Mouse (Mus musculus) CD8-positive naive resting alpha-beta T cell, adult 2 months (primary cell): Measurements from ENCODE around the gene Rnf182.

Experiments used
- DNase-seq, 2 experiments: peaks; one replicate each; pipeline ENCODE4 v3.0.0; 2022; ENCODE audit warnings: low read depth in 2 of 2, low spot score in 2 of 2

The Rnf182 gene

DNA sequence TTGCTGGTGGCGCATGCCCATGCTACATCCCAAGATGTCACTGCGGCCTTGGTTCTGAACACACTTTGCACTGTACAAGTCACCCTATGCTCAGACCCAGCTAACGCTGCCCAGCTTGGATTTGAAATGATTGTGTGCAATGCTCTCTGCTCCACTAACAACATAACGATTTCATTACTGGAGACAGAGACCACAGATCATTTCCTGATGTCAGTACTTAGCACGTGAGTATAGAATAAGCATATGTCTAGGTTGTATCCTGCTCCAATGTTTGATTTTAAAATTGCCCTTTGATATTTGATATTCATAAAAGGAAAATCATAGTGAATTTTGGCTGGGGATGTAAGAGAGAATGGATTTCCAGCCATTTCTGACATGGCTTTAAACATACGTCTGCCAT, 3.5 kb upstream of the Rnf182 start:
- no peak for DNase-seq

DNA sequence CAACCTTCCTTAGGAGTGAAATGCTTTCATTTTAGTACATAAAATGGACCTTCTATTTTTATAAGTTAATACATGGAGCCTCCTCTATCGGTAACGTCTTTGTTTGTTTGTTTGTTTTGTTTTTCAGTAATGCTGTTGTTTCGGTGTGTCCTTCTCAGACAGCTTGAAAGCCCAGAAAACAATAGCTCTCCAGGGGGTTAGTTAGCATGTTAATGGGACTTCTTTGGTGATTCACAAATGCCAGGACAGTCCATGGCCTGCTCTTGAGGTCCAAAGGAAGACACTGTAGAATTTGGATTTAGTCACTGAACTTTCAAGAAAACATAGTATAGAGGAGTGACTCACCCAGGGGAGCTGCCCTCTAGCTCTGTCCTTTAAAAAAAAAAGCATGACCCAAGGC, 843 bp upstream of the Rnf182 start:
- DNase-seq = no peak

DNA sequence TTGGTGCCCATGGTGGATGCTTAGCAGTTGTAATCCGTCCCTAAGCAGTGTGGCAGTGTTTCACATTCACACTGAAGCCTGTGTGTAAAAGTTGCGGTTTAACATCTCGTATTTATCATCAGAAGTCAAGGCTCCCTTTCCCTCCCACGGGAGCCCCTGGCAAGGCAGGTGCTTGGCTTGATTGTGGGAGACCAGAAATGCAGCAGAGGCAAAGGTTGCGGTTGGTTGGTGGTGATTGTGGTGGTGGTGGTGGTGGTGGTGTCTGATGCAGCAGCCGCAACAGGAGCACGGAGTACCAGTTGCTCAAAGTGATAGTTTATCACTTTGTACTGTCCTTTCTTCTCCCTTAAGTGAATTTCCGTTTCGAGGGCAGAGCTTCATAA, 325 bp upstream of the Rnf182 start:
- peak in 1 of 2 experiments; percentile 5 for DNase-seq

DNA sequence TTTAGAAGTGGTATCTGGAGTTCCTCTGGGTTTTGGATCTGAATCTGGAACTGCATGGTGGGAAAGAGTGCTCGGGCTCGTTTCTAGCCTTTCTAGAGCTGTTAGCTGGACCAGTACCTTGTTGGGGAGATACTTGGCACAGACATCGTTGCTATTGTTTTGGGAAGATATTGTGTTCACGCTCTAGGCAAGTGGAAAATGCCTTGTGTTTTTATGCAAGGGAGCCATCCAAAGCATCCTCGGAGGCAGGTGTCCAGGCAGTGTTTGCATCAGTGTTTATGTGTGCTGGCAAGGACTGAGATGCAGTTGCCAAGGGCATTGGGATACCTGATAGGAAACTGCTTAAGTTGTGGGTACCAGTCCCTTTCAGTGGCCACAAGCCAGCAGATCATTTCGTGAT, 1.0 kb downstream of the Rnf182 start:
- no peak for DNase-seq

DNA sequence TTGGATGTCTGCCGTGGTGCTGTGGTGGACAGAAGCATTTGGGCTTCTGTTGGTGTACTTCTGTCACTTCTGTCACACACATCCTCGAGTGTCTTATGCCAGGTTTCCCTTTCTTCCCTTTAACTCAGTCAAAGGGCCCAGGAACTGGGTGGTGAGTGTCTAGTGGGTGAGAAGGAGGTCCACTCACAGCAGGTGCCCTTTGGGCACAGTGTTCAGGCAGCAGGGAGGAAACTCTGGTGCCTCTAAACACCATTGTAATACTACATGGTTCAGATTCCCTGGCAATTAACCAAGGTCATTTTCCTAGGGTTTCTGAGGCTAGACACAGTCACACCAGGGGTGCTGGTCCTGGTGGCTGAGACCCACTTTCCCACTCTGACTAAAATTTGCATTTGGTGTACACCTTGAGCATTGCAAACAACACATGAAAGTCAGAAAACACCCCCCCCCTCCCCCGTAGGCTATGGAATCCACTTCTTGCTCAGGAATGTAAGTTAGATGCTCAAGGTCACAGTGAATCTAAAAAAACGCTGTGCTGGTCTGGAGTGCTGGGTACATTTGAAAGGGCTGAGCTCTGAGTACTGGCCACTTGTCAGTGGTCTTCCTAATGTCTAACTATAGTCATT, 4.2 kb downstream of the Rnf182 start:
- no peak for DNase-seq

DNA sequence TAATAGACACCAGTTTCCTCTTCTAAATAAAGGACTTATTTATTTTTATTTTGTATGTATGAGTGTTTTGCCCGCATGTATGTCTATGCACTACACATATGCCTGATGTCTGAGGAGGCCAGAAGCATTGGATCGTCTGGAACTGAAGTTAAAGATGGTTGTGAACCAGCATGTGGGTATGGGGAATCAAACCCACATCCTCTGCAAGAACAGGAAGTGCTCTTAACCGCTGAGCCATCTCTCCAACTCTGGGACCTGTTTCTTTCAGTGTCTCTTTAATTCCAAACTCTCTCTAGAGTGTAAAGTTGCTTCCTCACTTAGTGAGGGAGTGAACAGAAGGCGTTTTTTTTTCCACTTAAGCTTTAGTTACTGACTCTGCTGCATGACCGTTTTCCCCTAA, 12.4 kb downstream of the Rnf182 start:
- DNase-seq = peak in 1 of 2 experiments; percentile 2

DNA sequence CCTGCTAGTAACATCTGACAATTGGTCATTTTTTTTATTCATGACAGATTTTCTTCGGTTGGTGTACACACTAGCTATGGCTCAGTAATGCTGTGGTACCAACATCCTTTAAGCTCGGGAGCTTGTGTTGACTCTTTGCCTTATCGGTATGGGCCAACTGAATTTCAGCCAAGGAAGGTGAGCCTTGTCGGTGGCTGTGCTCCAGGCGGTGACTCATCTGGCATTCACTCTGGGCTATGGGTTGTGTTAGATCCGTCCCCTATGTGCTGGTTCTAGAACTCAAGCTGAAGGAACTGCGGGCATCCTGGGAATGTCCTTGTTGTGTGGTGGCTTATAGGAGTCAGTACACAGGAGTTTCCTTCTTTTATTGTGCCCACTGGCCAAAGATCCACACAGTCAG, 14.3 kb downstream of the Rnf182 start:
- DNase-seq = no peak

DNA sequence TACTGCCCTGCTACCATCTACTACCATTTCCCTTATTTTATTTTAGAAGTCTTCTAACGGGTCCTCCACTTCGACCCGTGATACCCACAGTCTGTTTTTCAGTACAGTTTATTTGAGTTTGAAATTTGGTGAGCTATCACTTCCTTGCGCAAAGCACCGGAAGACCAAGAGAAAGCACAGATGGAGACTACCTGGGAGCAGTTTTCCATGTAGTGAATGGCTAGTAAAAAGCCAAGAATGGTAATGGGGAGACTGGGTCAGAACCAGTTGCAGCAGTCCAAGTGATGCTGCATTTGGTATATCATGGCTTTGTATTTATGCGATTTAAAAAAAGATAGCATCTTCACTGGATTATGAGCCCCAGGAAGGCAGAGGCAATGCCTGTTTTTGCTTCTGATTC, 15.8 kb downstream of the Rnf182 start:
- DNase-seq = no peak

DNA sequence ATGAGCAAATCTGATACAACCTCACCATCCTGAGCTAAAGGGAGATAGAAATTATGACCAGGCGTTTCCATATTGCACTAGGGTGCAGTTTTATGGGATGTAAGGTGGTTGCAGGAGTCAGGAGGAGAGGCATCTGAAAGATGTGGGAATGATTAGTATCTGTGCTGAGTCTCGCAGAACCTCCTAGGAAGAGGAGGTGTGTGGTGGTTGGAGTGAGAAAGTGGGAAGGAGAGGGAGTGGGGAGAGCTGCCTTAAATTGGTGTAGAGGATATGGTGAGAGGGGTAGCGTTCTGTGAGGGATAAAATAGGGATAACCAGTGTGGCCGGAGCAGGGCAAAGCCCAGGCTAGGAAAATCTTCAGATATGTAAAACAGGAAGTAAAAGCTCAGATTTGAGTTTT, 17.5 kb downstream of the Rnf182 start:
- DNase-seq = no peak

DNA sequence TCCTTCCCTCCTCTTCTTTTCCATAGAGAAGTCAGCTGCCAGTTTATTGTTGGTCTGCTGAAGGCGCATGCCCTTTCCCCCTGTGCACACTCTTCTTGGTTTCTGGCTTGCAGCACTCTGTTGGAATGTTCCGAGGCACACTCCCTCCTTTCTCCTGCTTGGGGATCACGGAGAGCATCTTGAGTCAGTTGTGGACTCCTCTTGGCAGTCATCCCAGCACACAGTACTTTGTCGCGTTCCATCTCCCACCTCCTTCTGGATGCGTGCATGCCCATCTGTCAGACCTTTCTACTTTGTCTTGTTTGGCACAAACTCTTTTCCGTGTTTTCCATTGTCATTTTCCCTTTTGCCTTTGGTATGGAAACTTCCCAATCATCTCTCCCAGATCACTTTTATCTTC, 22.2 kb downstream of the Rnf182 start:
- no peak for DNase-seq

DNA sequence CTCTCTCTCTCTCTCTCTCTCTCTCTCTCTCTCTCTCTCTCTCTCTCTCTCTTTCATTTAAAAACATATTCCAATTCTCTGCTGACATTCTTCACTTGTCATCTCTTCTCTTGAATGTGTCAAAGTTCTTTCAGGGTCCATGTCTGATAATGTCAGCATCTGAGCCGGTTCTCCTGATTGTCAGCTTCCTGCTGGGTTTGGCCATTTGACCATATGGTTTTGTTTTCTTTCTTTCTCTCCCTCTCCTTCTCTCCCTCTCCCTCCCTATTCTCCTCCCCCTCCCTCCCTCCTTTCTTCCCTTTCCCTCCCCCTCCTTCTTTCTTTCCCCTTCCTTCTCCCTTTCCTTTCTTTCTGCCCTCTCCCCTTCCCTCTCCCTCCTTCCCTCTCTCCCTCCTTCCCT, 29.5 kb downstream of the Rnf182 start:
- no peak for DNase-seq

DNA sequence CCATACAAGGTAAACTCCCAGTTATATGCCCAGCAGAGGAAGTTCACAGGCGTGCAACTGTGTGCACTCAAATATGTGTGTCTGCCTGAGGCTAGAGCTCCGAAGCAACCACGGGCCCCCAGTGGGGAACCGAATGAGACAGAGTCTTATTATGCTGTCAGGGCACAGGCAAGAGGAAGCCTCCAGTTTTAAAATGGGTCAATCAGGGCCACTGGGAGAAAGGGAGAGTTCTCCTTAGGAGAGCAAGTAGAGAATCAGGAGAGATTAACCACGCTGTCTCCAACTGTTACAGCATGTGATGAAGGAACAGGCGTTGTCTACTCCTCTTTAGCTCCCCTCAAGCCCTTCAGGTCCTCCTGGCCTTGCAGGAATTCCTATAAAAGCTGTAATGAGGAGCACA, 33.0 kb downstream of the Rnf182 start:
- no peak for DNase-seq

DNA sequence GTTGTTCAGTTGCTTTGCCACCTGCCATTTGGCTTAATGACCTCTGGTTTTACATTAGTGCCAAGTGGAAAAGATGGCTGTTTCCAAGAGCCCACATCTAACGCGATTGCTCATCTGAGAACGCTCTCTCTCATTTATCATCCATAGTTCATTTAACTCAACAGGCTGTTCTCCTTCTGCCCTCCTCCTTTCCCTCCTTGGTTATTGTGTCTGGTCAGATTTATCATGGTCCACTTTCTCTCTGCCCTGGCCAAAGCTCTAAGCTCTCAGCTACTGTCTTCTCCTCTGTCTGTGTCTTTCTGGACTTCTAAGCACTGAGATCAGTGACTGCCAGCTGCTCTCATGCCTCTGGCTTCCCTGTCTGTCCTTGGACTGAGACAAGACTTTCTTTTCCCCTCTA, 35.8 kb downstream of the Rnf182 start:
- no peak for DNase-seq

DNA sequence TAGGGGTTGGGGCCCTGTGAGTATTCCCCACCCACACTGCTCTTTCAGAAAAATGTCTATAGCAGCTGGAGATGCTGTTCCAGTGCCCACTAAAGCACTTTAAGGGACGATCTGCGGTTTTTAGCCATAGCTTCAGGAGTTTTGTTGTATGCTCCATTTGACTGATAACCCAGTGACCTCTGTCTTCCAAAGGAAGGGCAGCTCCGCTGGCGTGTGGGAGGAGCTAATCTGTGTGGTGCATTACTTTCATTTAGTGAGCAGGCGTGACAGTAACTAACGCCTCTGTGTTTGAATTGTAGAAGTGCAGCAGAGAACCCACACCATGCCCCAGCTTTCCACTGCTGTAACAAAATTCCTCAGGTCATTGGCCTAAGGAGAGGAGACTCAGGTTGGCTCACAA, 38.6 kb downstream of the Rnf182 start:
- no peak for DNase-seq

DNA sequence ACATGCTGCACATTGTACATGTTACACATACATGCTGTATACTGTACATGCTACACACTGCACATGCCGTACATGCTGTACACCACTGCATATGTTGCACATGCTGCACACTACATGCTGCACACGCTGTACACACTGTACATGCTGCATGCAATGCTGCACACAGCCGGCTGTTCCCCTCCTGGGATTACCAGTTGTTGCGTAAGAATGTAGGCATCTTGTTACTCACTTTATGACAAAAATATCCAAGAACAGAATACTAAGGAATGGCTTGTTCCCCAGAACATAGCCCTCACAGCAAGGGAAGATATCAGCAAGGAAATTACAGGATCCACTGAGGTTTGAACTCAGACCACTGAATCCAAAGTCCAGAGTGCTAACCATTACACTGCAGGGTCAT, 47.7 kb downstream of the Rnf182 start:
- DNase-seq = no peak

DNA sequence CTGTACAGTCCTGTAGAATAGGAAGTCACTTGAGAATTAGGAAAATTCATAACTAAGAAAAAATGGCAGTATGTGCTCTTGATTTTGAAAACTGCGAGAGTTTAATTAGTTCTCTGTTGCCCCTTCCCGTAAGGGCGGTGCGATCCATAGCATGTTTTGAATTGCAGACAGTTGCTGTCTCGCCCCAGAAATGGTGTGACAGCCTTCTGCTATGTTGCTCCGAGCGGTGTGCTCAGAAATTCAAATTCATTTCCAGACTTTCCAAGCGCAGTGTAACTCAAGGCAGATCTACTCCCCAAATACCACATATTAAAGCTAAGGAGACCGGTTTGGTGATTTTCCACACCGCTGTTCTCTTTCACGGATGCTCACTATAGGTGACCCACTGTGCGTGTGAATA, 50.6 kb downstream of the Rnf182 start:
- DNase-seq = no peak

DNA sequence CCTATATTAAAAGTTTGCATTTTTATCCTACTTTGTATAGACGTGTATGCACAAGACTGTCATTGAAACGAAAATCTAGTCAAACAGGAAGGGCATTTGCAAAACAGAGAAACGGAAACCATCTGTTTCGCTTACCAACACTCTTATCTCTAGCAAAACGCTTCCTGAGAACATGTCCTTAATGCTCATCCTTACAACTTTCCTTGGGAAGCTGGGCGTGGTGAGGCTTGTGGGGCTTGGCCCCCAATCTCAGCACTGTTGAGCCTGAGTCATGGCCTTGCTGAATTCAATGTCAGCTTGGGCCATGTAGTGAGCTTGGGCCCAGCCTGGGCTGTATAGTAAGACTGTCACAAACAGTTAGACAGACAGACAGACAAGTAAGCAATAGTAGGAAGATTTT, 51.4 kb downstream of the Rnf182 start:
- DNase-seq = no peak

DNA sequence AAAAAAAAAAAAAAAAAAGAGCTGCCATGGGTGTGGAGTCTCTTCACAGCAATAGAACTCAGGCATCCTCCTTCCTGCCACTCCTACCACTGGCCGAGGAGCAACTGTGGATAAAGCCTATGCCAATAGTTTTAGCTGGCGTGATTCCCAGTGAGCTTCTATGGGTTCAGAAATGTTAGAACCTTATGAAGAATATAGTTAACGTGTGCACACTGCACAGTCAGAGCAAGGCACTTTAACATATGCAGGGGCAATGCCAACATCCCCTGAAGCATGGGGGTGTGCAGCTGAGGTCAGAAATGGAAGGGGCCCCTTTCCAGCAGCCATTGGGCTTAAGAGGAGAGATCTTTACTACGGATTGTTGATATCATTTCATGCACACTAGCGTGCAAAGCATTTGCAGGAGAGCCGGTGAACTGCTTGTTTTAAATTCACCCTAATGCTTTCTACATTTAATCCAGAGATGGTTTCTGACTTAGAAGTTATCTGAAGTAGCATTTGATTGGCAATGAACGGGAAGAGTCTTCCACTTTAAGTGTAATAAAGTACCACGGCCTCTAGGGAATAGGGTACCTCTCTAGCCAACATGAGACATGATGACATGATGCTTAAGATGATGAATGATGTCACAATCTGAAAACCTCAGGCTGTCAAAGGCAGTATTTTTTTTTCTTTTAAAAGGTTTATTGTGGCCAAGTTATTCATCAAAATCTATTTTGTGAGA, 61.8 kb downstream of the Rnf182 start:
- no peak for DNase-seq

DNA sequence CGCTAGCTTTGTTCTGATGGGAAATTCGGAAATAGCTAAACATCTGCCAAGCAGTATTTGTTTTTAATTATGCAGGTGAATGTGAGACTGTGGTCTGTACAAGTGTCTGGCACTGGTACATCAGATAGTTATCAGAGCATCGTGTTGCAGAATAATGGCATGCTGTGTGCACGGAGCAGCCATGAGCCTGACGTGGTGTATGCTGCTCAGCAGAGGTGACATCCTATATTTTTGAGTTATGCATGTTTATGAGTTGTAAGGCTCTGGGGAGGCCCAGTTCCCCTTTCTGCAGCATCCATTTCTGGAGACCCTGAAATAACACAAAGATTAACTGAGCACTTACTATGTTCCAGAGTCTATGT, 62.4 kb downstream of the Rnf182 start:
- DNase-seq = no peak

DNA sequence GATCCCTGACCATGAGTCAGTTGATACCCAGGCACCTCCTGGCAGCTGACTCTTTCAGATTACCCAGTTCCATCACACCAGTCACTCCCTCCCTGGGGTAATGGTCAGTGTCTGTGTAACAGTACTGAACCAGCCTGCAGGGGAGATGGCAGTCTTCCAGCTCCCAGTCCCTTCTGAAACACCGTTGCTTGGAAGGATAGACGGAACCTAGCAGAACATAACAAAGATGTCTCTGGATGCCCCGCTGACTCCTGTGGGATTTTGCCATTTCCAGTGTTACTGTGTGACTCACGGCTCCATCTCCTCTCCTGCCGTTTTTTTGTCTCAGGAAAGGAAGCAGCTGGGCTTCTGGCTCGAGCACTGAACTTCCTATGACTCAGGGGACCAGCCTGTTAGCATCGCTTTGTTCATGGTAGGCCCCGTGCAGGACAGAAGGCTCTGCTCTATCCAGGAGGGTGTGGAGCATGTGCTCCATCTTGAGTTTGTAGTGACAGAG, 69.0 kb downstream of the Rnf182 start:
- no peak for DNase-seq

DNA sequence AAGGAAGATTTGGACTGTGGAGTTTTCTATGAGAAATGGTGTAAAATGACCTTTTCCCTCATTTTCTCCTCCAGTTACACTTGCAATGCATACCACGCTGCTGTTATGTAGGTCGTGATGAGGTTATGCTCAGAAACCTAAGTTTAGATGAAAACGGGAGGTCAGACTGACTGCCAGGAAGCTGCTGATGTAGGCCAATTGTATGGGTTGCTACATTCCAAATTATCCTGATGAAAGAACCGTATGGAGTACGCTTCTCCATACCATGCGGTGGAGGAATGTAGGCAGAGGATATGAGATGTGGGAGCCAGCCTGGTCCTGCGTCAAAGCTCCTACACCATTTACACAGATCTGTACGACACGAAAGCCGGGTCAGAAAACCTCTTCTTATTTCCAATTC, 72.6 kb downstream of the Rnf182 start:
- no peak for DNase-seq

DNA sequence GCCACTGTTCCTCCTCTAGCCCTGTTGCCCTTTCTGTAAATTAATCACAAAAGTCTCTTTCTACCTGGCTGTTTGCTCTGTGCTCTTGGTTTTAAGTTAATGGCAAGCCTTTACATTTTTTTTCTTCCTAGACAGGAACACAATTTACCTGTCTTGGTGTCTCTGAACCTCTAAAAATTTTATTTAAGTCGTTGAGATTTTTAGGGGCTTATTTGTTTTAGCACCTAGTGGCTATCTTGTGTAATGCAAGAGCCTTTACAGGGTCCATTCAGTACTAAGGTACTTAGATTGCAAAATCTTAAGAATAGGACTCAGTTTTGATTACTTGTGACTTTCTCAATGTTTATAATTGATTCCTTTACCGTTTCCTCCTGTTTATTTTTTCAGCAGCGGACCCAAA, 76.2 kb downstream of the Rnf182 start:
- DNase-seq = no peak

DNA sequence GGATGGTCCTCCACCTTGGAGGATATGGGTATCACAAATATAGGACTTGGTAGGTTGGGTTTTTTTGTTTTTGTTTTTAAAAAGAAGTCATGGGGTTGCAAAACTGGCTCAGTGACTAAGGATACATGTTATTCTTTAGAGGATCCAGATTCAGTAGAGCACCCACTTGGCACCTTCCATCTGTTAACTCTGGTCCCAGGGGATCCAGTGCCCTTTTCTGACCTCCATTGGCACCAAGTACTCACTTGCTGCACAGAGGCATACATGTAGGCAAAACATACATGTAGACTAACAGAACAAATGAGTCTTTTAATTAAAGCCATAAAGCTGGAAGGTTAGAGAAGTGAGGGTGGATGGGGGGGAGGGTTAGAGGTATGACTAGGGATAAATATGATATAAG, 80.0 kb downstream of the Rnf182 start:
- DNase-seq = no peak
